Mouse (Mus musculus) liver, postnatal 0 days (tissue): ENCODE measurements around the gene Vsx2.

Experiments
- CTCF ChIP-seq: sonication (generic); IDR thresholded peaks from 2 replicates; pipeline ENCODE4 v1.5.1; 2016; ENCODE audit warnings: antibody characterized with exemption, low read depth
- EP300 ChIP-seq: IDR thresholded peaks from 2 replicates; pipeline ENCODE4 v1.6.1; 2016; ENCODE audit warnings: antibody characterized with exemption, low read depth, mild to moderate bottlenecking

- TF ChIP-seq EP300 (no peak), CTCF (no peak)
Observed at GRCm38 (mm10) chr12:84525422-84525821, 44.1 kb upstream of the Vsx2 start.
